Mouse (Mus musculus): ENCODE measurements around the gene Fcrlb.

DNA sequence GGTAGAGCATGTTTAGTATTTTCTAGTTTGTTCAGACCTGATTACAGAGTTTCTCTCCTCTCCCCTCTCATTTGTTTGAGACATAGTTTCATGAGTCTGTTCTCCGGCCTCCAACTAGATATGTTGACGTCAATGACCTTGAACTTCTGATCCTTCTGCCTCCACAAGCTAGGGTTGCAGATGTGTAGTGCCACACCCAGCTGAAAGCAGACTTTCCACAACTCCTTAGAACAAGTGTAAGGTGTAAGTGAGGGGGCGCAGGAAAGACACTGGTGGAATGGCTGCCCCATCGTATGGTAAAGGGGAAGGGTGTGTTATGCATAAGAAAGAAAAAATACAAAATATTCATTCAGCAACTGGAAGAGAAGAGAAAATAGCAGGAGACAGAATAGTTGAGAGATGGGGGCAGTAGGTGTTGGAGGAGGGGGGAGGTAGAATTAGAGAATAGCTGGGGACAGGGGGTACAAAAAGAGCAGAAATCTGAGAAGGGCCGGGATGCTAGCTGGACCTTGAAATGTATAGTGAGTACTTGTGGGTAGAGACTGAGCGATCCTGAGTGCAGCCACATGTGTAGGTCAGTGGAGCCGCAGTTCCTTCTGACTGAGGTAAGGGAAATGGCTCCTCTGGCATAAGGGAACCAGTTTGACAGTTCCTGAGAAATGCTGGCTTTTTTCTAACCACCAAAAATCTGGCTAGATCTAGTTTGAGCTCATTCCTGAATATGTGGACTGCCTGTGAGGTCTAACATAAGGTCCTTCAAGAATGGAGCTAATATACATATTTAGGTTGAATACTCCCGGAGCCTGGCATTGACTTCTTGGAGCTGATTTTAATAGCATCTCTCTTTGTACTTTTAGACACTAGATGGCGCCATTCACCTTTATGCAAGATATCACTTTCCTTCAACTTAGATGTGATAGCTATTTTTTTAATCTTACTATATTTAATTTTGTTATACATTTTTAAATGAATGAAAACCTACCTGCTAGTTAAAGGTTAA is 17.8 kb downstream of the Fcrlb start:
- TF ChIP-seq CTCF (IDR thresholded peaks at IDR 0.05; ENCODE audit: low read depth, low read length) (no peak), POLR2A (IDR thresholded peaks at IDR 0.05; ENCODE audit: borderline replicate concordance, low read depth, low read length) (no peak)
